Mouse (Mus musculus) mesoderm, embryonic 11.5 days (tissue): Measurements from ENCODE around the gene Rrnad1.

ENCODE experiments used
- DNase-seq: peaks from one replicate; pipeline ENCODE4 v3.0.0-alpha.2; 2012; ENCODE audit warnings: low read depth, low spot score

Gene Rrnad1

GRCm38 (mm10) chr3:87884708-87885251 lies 45.7 kb downstream of the Rrnad1 start:
- peak; percentile 48 for DNase-seq

- no peak for DNase-seq
Measured at GRCm38 (mm10) chr3:87884291-87884690, 46.2 kb downstream of the Rrnad1 start.

GRCm38 (mm10) chr3:87877730-87878129 lies 52.8 kb downstream of the Rrnad1 start:
- DNase-seq = no peak
